Mouse (Mus musculus) T-cell, adult 2 months (primary cell): ENCODE data around the gene Gm45062.

Source experiments
- DNase-seq: peaks from one replicate; pipeline ENCODE4 v3.0.0; 2022; ENCODE audit warnings: low spot score

The Gm45062 gene

DNA sequence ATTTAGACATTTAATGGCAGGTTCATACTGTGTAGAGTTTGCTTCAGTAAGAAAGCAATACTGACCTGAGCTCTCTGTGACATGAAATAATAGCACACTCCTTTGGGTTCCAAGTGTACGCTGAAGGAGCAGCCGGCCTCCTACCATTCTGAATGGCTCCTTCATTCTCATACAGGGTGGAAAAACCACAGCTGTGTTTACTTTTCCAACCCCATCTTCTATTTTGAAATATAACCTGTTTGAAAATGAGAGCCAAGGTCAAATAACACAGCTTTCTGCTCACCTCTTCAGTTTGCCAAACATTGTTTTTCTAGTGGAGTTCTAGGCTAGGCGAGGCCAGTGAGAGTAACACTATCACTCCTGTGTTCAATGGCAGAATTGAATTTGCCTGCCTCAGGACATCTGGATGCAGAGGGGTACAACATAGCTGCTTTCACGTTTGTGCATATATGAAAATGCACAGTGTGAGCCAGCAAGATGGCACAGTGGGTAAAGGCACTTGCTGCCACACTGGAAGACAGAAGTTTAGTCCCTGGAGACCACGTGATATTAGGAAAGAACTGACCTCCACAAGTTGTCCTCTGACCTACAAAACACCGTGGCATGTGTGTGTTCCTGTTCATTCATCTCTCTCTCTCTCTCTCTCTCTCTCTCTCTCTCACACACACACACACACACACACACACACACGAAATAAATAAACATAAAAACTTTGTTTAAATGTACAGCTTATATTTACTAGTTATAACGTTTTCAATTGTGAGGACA, 157.7 kb downstream of the Gm45062 start:
- DNase-seq = no peak

DNA sequence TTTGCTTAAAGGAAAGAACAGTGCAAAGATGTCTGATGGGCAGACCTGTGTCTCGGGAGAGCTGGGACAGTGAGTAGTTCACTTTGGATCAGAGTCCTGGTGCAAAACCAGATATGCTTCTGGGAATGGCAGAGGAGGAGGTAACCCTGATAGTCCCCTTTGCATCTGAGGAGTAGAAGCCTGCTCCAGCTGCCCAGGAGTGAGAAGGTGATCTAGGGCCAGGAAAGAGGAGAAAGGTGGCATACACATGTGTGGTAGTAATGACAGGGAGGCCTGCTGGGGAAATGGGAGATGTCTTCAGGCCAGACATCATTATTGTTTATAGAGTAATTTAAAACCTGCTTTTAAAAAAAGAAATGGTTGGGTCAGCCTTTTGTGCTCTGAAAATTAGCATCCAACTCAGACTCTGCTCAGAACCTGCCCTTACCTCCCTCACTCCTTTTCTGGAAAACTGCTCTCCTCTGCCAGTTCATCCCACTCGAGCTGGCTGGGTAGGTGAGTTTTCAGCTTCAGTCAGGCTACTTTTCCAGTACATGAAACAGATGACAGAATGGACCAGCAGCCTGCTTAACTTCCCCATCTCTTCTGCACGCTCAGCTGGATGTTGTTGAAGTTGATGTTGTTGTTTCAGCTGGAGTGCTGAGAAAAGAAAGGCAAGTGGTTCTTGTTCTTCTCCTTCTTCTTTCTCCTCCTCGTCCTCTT, 160.4 kb downstream of the Gm45062 start:
- no peak for DNase-seq

DNA sequence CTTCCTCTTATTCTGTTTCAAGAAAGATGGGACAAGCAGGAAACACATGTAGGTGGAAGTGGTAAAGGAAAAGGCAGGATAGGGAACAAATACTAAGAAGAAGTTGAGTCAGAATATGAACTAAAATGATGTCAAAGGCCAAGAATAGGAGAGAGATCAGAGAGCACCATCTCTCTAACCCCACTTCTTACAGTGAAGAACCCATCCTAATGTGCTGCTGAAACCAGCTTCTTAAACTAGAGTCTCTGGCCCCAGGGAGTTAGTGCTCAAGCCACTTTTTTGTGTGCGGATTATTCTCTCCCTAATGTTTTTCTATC, 160.9 kb downstream of the Gm45062 start:
- no peak for DNase-seq

DNA sequence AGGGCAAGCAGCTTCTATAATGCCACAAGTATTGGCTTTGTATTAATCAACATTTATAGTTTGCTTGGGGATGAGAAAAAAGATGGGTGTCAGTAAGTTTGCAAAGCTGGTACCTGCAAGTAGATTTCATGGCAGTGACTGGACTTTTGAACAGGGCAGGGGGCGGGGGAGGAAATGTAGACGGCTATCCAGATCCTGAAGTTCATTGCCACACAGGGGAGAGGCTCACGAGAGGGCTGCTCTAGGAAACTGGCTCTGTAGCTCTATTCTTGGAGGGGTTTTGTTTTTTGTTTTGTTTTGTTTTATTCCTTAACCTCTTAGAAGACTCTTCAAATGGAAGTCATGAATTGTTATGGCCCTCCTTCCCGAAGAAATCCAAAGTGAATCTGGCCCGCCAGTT, 162.2 kb downstream of the Gm45062 start:
- DNase-seq = no peak

DNA sequence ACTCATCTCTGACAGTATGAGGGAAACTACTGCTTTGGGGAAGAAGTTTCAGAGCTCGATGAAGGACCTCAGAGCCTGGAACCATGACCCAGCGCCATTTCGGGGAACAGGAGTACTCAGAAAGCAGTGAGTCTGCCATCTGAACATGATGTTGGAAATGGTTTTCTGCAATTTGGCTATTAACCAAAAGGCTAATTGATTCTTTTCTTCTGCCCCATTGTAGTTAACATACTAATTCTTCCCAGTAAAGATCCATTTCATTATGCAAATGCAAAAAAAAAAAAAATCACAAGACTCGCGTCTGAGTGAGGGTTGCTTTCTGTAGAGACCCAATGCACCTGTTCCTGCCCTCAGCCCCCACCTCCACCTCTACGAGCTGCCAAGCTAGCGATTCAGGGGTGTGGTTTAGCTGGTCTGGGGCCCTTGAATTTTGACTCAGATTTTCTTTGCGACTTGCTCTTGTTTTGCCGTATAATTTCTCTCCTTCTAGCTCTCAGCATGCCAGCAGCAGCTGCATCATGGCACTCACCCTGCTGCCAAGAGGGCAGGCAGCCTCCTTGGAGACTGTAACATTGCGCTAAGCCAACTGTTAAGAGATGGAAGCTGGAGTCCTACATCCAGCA, 162.8 kb downstream of the Gm45062 start:
- DNase-seq = no peak

DNA sequence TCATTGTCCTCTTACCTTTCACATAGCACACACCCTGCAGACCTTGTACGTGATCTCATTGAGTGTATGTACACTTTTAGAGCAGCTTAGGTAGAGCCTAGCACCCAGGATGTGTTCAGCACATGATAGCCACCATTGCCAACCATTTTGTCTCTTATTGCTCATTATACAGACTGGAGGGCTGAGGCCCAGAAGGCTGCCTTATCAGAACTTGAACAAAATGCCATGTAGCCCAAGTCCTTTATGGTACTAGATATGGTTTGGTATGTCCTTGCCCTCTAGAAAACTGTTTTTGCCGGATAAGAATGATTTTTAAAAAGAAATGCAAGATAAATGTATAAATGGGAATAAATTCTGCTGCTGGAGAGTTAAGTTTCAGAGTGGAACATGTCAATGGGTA, 163.9 kb downstream of the Gm45062 start:
- no peak for DNase-seq

DNA sequence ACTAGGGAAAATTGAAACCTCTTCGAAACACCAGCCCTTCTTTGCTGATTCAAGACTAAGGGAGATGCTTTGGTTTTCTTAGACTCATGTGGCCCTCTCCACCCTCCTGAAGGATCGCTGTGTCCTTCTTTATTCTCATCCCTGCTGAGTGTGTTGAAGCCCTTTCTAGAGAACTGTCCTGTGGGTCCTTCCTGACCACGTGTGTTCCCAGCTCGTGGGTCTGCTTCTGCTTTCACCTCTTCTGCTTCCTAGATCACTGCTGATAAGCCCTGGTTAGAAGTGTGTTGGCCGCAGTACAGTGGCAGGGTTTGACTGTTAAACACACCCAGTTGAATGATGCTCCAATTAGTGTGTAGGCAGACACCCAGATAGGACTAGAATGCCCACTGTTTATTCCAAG, 168.4 kb downstream of the Gm45062 start:
- DNase-seq = no peak

DNA sequence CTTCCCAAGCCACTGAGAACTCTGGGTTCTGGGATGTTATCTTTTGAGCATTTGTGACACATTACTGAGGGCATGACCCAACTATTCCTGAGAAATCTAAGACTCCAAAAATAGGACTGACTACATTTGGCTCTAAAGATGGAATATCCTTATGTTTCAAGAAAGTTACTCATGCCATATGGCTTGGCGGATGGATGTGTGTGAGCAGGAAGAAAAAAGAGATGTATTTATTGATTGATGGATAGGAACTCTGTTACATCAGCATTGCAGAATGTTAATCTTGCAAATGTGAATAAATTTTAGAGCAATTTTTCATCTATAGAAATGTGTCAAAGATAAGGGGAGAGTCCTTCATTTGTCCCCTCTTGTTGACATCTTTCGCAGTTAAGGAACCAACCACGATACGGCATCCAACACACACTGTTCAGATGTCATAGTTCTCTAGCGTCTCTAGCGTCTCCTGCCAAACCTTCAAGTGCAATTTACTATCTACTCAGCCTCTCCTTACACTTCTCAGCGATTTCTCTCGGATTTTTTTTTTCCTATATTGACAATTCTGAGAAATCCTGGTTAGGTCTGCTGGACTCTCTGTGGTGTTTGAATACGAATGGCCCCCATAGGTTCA, 171.5 kb downstream of the Gm45062 start:
- DNase-seq = no peak

DNA sequence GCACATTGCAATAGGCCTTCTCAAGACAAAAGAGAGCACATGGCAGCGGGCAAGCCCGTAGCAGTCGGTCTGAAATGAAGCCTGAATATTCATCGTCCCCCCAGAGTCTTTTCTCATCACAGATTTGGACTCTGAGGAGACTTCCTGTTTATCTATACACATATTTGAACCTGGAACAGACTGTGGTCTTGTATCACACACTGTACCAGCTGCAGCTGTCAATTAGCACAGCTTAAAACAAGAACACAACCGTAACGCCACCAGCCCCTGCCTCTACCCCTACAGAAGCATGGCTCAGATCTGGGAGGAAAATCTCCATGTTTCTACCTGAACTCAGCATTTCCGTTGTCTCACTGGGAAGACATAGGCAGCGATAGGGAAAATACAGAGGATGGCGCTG, 173.9 kb downstream of the Gm45062 start:
- no peak for DNase-seq

DNA sequence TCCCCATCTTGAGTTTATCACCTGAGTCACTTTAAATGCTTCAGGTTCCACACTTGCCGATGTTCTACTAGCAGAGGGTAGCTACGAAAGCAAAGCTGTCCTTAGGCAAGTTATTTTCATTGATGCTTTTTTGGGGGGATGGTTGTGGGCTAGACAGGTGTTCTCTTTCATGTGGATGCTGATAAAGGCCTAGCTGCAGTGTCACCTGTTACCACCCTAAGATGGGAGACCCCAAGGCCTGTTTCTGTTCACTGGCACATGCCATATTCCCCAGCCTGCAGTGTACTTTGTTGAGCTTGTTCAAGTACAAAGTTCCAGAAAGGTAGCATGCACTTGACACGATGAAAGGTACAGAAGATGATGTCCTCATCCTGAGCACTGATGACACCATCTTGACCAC, 178.7 kb downstream of the Gm45062 start:
- DNase-seq = no peak

DNA sequence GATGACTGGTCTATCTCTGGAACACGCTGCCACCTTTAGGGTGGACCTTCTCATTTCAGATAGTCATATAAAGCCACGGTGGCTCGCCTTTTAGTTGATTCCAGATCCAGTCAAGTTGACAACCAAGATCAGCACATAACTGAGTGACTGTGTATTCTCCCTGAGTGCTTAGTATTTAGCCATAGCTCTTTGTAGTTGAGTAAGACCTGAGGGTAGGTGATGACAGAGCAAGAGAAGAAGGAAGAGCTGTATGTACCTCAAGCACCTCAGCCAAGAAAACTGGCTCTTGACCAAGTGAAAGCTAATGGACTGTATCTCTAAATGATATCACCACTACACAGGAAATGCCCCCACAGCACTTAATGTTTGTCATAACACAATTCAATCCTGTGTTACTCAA, 182.6 kb downstream of the Gm45062 start:
- no peak for DNase-seq

DNA sequence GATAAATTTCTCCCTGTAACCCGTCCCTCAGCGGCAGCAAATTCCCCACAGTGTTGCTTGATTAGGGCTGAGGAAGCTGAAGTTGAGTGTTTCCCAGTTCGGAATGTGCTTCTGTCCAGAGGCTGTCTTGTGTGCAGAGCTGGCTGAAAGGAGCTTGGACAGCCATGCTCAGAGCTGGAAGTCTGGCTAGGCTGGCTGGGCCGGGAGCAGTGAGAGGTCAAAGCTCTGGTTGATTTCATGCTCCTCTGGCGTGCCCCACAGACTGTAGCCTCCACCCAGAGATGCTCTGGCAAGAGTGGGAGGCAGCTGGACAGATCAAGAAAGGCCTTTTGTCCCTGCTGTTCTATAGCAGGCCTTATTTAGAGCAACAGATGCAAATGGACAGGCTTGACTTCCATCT, 187.5 kb downstream of the Gm45062 start:
- no peak for DNase-seq

DNA sequence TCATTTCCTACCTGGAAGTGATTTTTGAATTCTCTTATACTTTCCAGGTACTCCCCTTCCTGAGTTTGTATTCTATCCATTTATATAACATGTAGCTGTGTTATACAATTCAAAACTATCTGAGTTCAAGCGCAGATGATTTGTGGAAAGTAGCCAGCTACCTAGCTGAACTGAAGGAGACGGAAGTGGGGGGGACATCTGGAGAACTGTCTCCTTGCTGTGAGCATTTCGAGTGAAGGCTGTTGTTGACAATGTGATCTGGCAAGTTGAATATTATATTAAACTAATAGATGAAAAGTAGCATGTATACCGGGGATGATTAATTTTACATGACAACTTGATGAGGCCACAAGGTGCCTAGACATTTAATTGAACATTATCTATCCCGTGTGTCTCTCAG, 196.3 kb downstream of the Gm45062 start:
- DNase-seq = no peak

DNA sequence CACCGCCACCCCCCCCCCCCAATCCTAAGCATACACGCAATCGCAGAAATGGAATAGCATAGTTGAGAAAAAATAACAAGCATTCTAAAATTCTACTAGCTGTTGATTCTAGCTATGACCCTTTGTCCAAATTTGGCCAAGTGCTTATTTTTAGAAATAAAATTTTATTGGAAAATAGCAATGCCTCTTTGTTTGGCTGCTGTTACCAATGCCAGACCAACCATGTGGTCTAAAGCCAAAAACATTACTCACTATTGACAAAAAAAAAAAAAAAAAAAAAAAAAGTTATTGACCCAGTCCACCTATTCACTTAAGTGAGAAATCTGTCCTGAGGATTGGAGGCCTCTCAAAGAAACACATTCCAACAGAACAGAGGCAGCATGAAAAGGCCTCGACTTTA, 199.3 kb downstream of the Gm45062 start:
- DNase-seq = no peak

DNA sequence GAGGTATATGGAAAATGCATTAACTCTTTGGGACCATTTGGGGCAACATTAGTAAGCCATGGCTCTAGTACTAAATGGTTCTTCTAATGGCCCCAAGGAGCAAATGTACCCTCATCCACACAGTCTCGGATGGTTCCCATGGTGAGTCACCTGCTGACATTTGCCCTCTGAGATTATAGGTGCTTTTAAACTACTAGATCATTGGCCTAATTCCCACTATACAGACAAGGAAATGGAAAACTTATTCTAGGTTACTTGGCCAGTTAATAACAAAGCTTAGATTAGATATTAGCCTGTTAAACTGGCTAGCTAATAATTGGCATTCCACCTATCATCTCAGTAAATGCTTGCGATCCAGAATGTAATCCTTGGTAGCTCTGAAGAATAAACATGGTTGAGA, 203.2 kb downstream of the Gm45062 start:
- no peak for DNase-seq

DNA sequence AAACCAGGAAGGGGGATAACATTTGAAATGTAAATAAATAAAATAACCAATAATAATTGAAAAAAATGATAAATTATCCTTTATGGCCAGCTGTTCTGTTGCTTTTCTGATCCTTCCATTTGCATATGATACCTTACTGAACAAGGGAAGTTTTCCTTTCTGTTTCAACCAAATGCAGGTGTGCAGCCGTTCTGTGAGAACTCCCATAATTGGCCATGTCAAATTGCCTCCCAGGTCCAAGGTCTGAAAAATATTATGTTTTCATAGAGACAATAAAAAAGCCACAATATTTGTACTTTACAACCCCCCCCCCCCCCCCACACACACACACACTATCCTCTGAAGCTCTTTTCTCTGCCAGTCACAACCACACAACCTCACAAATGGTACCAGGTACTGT, 206.1 kb downstream of the Gm45062 start:
- DNase-seq = no peak

DNA sequence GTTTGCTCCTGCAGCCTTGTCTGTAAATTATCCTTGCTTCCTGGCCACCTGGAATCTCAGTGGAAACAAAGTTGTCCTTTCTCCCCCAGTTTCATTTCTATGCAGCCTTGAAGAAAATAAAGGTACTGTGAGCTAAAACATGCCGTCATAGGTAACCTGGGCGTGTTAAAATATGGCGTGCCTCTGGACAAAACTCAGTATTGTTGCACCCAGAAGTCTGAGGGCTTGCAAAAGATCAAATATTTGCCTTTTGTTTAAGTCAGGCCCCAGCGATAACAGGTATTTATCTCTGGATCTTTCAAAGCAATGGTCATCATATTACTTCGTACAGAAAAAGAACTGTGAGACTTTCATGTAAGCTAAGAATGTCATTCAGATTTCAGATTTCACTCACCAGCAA, 206.7 kb downstream of the Gm45062 start:
- no peak for DNase-seq

DNA sequence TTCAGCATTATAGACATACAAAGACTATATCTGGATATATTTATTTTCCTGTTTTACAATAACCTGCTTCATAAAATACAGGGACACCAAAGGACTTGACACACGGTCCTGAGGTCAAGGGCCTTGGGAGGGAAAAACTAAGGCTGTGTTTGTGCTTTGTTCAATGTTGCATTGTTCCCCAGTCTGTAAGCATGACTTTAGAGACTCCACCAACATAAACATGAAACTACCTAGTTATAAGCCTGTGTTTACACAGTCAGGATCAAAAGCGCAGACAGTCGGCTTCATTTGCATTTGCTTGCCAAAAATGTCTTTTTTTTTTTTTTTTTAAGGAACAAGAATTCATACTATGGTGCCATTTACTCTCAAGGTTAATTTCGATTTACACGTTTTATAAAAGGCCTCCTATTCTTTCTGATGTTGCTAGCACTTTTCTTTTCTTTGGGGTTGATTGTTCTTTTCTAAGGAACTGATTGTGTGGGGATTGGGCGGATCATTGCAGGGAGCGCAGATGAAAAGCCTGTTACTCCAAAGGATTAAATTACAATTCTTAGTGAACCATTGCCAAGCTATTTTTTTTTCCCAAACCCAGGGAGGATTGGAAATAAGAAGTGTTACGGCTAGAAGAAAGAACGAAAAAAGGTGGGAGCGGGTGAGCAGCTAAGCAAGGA, 208.6 kb downstream of the Gm45062 start:
- no peak for DNase-seq

DNA sequence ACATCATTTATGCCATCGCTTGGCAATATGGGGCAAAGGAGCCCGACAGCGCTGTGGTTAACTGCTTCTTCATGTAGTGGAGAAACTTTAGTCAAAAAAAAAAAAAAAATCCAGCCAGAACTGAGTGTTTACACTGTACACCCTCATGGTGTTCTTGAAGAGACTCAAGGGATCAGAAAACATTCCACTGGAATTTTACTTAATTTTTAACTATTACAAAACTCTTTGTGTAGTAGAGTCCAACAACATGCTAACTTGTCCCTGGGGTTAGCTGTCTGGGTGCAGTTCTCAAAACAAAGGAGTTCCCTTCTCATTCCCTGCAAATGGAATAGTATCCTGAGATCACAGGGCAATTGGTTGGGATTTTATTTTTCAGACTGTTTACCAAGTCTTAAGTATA, 210.7 kb downstream of the Gm45062 start:
- DNase-seq = no peak

DNA sequence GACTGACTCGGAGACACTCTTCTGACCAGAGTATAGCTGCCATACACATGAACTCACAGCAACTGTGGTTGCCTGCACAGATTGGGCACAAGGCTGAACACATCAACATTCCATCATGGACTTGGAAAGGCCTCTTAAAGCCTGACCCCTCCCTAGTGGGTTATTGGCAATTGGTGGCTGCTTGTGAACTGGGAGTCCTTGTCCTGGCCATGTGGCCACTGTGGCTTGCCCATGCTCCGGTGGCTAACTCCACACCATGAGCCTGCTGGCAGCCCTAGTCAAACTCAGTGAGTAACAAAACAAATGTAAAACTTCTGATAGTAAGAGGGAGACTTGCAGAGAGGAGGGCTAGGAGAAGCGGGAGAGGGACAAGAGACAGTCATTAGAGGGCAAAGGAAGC, 212.9 kb downstream of the Gm45062 start:
- DNase-seq = no peak

DNA sequence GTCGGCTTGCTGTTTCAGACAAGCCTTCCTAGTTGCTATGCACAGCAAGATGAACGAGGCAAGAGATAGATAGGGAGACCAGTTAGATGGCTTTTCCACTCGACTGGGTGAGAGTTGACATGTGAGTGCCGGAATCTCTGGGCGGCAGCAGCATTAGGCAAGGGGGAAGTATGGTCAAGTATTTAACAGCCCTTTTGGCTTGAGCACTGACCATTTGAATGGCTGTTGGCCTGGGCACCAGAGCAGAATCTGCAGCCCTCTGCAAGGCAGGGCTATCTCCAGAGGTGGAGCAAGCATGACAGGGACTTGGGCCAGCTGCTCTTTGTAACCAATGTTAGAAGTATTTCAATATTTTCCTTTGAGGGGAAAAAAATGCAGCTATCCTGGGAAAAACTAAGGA, 213.7 kb downstream of the Gm45062 start:
- DNase-seq = no peak

DNA sequence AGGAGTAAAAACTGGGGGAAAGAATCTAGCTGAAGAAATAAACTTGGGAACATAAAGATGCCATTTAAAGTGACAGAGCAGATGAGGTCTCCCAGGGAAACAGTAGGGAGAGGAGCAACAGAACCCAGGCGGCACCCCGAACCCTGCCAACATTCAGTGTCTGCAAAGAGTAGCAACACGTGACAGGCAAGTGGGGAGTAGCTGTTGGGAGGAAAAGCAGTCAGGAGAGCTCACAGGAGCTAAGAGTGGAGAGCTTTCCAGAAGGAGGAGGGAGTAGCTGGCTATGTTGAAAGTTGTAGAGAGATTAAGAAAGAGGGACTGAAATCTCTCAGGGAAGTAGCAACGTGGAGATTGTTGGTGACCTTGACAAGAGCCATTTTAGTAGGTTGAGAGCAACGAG, 214.2 kb downstream of the Gm45062 start:
- no peak for DNase-seq

DNA sequence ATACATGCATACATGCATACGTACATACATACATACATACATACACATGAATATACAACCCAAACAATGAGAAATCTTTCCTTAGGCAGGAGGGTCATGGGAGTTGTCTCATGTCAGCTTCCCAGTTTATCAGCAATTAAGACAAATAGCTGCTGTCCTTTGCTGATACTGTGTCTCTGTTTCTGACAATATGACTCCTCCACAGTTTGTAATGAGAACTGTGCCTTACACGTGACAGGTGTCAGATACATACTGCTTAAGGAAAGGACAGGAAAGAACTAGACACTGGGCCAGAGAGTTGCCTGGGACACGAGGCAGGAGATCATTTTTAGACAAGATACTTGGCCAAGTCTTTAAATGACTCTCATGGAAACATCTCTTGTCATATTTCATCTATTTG, 215.1 kb downstream of the Gm45062 start:
- no peak for DNase-seq
